Mouse (Mus musculus) myocyte (in vitro differentiated cells): ENCODE measurements around the gene Aebp2.

ENCODE experiments used
- MYOD1 ChIP-seq, 3 experiments: IDR thresholded peaks; one replicate each; pipeline ENCODE4 v1.6.1; 2011; ENCODE audit warnings: control low read depth in 2 of 3, low read depth in 2 of 3, mild to moderate bottlenecking in 2 of 3, moderate library complexity in 1 of 3; ENCODE audit not compliant: insufficient read length in 2 of 3, control insufficient read depth in 1 of 3
- POLR2A ChIP-seq: IDR thresholded peaks from one replicate; pipeline ENCODE4 v1.6.1; 2011; ENCODE audit warnings: low read depth, mild to moderate bottlenecking, control low read depth, moderate library complexity; ENCODE audit not compliant: insufficient read length

- no peak for TF ChIP-seq POLR2A
- TF ChIP-seq MYOD1 (IDR thresholded peaks at IDR 0.05; ENCODE audit: control insufficient read depth in 1 of 3, insufficient read length in 2 of 3, low read depth in 2 of 3), result no peak
Measured at GRCm38 (mm10) chr6:140597381-140598329, 24.8 kb upstream of the Aebp2 start.
